Mouse (Mus musculus): ENCODE results near the gene Eif3m. TPM values are rescaled to one million over a fixed set of nuclear protein-coding genes. Genes with fewer than 3 reads are reported as not detected.

Gene Eif3m
- polyA plus RNA-seq, 2 experiments, result 80.8 to 177 TPM

GRCm38 (mm10) chr2:104988974-104989373 is 27.9 kb downstream of the Eif3m start:
- ATAC-seq (ENCODE audit: insufficient read depth) (no peak), DNase-seq (ENCODE audit: low read depth in 3 of 3, low spot score in 3 of 3) (no peak)
- Histone ChIP-seq H3K27ac (no peak overlapping the region), H3K27me3 (ENCODE audit: control insufficient read depth, insufficient read depth, low read length) (no peaks in the 10 kb centered on the region), H3K4me2 (ENCODE audit: low read depth) (no peak overlapping the region), H3K4me1 (replicated peaks; ENCODE audit: control insufficient read depth in 2 of 2, insufficient read depth in 2 of 2, low read length in 1 of 2) (no peaks in the 10 kb centered on the region), H3K9ac (replicated peaks) (no peak overlapping the region), H3K4me3 (ENCODE audit: insufficient read depth in 1 of 2, low read depth in 2 of 2, low read length in 2 of 2) (no peak overlapping the region), H3K36me3 (replicated peaks; ENCODE audit: control insufficient read depth, insufficient read depth, low read depth) (no peaks in the 10 kb centered on the region), H3K9me3 (ENCODE audit: control insufficient read depth, low read length) (no peaks in the 10 kb centered on the region)
- WGBS (ENCODE audit: insufficient replicate concordance), result 79% methylated on average over 1 of the region's 1 CpGs
- no peak for TF ChIP-seq EP300 (IDR thresholded peaks at IDR 0.05; ENCODE audit: low read depth)
- no peak for TF ChIP-seq CTCF (IDR thresholded peaks at IDR 0.05; ENCODE audit: low read depth)

GRCm38 (mm10) chr2:104985796-104986195 is 31.1 kb downstream of the Eif3m start:
- no peak for DNase-seq (ENCODE audit: low read depth in 3 of 3, low spot score in 3 of 3)
- Histone ChIP-seq H3K27ac (no peak overlapping the region), H3K4me3 (ENCODE audit: insufficient read depth in 1 of 2, low read depth in 2 of 2, low read length in 2 of 2) (no peak overlapping the region), H3K27me3 (ENCODE audit: control insufficient read depth, insufficient read depth, low read length) (no peaks in the 10 kb centered on the region), H3K4me2 (ENCODE audit: low read depth) (no peak overlapping the region), H3K9ac (replicated peaks) (no peak overlapping the region), H3K9me3 (ENCODE audit: control insufficient read depth, low read length) (no peaks in the 10 kb centered on the region), H3K36me3 (replicated peaks; ENCODE audit: control insufficient read depth, insufficient read depth, low read depth) (no peaks in the 10 kb centered on the region), H3K4me1 (replicated peaks; ENCODE audit: control insufficient read depth in 2 of 2, insufficient read depth in 2 of 2, low read length in 1 of 2) (no peaks in the 10 kb centered on the region)
- no peak for TF ChIP-seq EP300 (IDR thresholded peaks at IDR 0.05; ENCODE audit: low read depth)
- WGBS (ENCODE audit: insufficient replicate concordance), result 20% methylated on average over 3 of the region's 3 CpGs
- no peak for ATAC-seq (ENCODE audit: insufficient read depth)

GRCm38 (mm10) chr2:104981712-104982111 is 35.2 kb downstream of the Eif3m start:
- 32% methylated on average over 2 of the region's 2 CpGs for WGBS (ENCODE audit: insufficient replicate concordance)
- H3K4me2 ChIP-seq (ENCODE audit: low read depth), result no peak overlapping the region
- H3K9ac ChIP-seq (replicated peaks), result no peak overlapping the region
- H3K27ac ChIP-seq, result no peak overlapping the region
- H3K9me3 ChIP-seq (ENCODE audit: control insufficient read depth, low read length), result no peaks in the 10 kb centered on the region
- no peak for TF ChIP-seq EP300 (IDR thresholded peaks at IDR 0.05; ENCODE audit: low read depth)
- H3K27me3 ChIP-seq (ENCODE audit: control insufficient read depth, insufficient read depth, low read length), result no peaks in the 10 kb centered on the region
- no peak for ATAC-seq (ENCODE audit: insufficient read depth)
- no peaks in the 10 kb centered on the region for H3K4me1 ChIP-seq (replicated peaks; ENCODE audit: control insufficient read depth in 2 of 2, insufficient read depth in 2 of 2, low read length in 1 of 2)
- no peak for DNase-seq (ENCODE audit: low read depth in 3 of 3, low spot score in 3 of 3)
- H3K36me3 ChIP-seq (replicated peaks; ENCODE audit: control insufficient read depth, insufficient read depth, low read depth), result no peaks in the 10 kb centered on the region
- no peak overlapping the region for H3K4me3 ChIP-seq (ENCODE audit: insufficient read depth in 1 of 2, low read depth in 2 of 2, low read length in 2 of 2)

GRCm38 (mm10) chr2:104964492-104964891 is 52.4 kb downstream of the Eif3m start:
- DNase-seq (ENCODE audit: low read depth in 3 of 3, low spot score in 3 of 3) (no peak), ATAC-seq (ENCODE audit: insufficient read depth) (no peak)
- WGBS (ENCODE audit: insufficient replicate concordance), result 45% methylated on average over 1 of the region's 1 CpGs
- no peak overlapping the region for H3K4me2 ChIP-seq (ENCODE audit: low read depth)
- H3K9me3 ChIP-seq (ENCODE audit: control insufficient read depth, low read length), result no peaks in the 10 kb centered on the region
- no peak overlapping the region for H3K4me3 ChIP-seq (ENCODE audit: insufficient read depth in 1 of 2, low read depth in 2 of 2, low read length in 2 of 2)
- H3K9ac ChIP-seq (replicated peaks), result no peak overlapping the region
- H3K27ac ChIP-seq, result no peak overlapping the region
- H3K27me3 ChIP-seq (ENCODE audit: control insufficient read depth, insufficient read depth, low read length), result no peaks in the 10 kb centered on the region
- no peaks in the 10 kb centered on the region for H3K4me1 ChIP-seq (replicated peaks; ENCODE audit: control insufficient read depth in 2 of 2, insufficient read depth in 2 of 2, low read length in 1 of 2)
- TF ChIP-seq CTCF (IDR thresholded peaks at IDR 0.05; ENCODE audit: low read depth), result no peak
- TF ChIP-seq EP300 (IDR thresholded peaks at IDR 0.05; ENCODE audit: low read depth), result no peak
- no peaks in the 10 kb centered on the region for H3K36me3 ChIP-seq (replicated peaks; ENCODE audit: control insufficient read depth, insufficient read depth, low read depth)

Other genes with a start within 250 kb of the Eif3m start
- 2.0 and 2.7 TPM in 2 replicates for gene Qser1, start 200.3 kb downstream of the Eif3m start, polyA plus RNA-seq (2012; rRNA removed)
- 2.4 and 3.0 TPM in 2 replicates for gene Qser1, start 200.3 kb downstream of the Eif3m start, polyA plus RNA-seq (2014; fragmentation: Nextera tagmentation; extraction: Ambion mirVana)
- 0.08 and 0.09 TPM in 2 replicates for gene Prrg4, start 167.2 kb downstream of the Eif3m start, polyA plus RNA-seq (2012; rRNA removed)
- 0.15 TPM in 1 of 2 replicates, not detected in the other for gene Prrg4, start 167.2 kb downstream of the Eif3m start, polyA plus RNA-seq (2014; fragmentation: Nextera tagmentation; extraction: Ambion mirVana)
- gene Ccdc73, start 149.3 kb downstream of the Eif3m start, polyA plus RNA-seq (2012; rRNA removed), result 2.1 TPM in 1 of 2 replicates, not detected in the other
- 2.5 and 3.5 TPM in 2 replicates for gene Ccdc73, start 149.3 kb downstream of the Eif3m start, polyA plus RNA-seq (2014; fragmentation: Nextera tagmentation; extraction: Ambion mirVana)
- not detected in 2 replicates for gene Gm11060, start 74.9 kb upstream of the Eif3m start, polyA plus RNA-seq (2012; rRNA removed)
- not detected in 2 replicates for gene Gm11060, start 74.9 kb upstream of the Eif3m start, polyA plus RNA-seq (2014; fragmentation: Nextera tagmentation; extraction: Ambion mirVana)
- 0.96 and 1.1 TPM in 2 replicates for gene Wt1, start 109.4 kb upstream of the Eif3m start, polyA plus RNA-seq (2012; rRNA removed)
- gene Wt1, start 109.4 kb upstream of the Eif3m start, polyA plus RNA-seq (2014; fragmentation: Nextera tagmentation; extraction: Ambion mirVana), result 0.77 and 1.0 TPM in 2 replicates
- gene Them7, start 207.2 kb upstream of the Eif3m start, polyA plus RNA-seq (2012; rRNA removed), result 0.67 and 1.1 TPM in 2 replicates
- 1.5 and 1.8 TPM in 2 replicates for gene Them7, start 207.2 kb upstream of the Eif3m start, polyA plus RNA-seq (2014; fragmentation: Nextera tagmentation; extraction: Ambion mirVana)

All from liver, embryonic 14.5 days (tissue).